Mouse (Mus musculus) layer of hippocampus, adult 6 months (tissue): ENCODE data around the gene Scin. TPM values are rescaled to one million over a fixed set of nuclear protein-coding genes. Genes with fewer than 3 reads are reported as not detected.

Experiments
- long read RNA-seq, 2 experiments: library from polyadenylated mRNA; unstranded; transcript quantifications; one replicate each; pipeline ENCODE4 v2.0.0; 2019 to 2020
- polyA plus RNA-seq: library from polyadenylated mRNA; unstranded; fragments of <200 nt; fragmentation: Nextera tagmentation; gene quantifications from 2 replicates; pipeline ENCODE4 v1.2.3, GENCODE M21; 2021

Gene Scin
- polyA plus RNA-seq, result 0.19 and 0.36 TPM in 2 replicates
- long read RNA-seq, experiment 1, partial matches to known transcripts, result 1 of 1 reads
- long read RNA-seq, experiment 1, other reads (novel, unspliced or antisense), result 0 of 1 reads
- long read RNA-seq, experiment 2, result 0 reads

GRCm38 (mm10) chr12:40133573-40134271, at the start of gene Scin:
Gene Scin, minus strand, starts transcription at chr12:40134228.

GRCm38 (mm10) chr12:40037876-40038463, 96.1 kb downstream of the Scin start, which contains the start of gene Arl4a:
Gene Arl4a, minus strand, starts transcription at chr12:40038025.

Other genes starting within 250 kb of the Scin start
- 35.1 and 42.5 TPM in 2 replicates for gene Arl4a, start 96.2 kb downstream of the Scin start, polyA plus RNA-seq
- 0.15 and 0.23 TPM in 2 replicates for gene Lsmem1, start 65.3 kb upstream of the Scin start, polyA plus RNA-seq
- gene Ifrd1, start 114.3 kb upstream of the Scin start, polyA plus RNA-seq, result 72.1 and 79.5 TPM in 2 replicates